Mouse (Mus musculus) common myeloid progenitor, adult 5-6 weeks (primary cell): ENCODE results near the gene Cox7a2l. TPM values are rescaled to one million over a fixed set of nuclear protein-coding genes. Genes with fewer than 3 reads are reported as not detected.

Source experiments
- ATAC-seq: replicated peaks from 2 replicates; pipeline ENCODE4 v1.8.0; 2016; ENCODE audit warnings: low read depth, mild to moderate bottlenecking, moderate TSS enrichment, inconsistent platforms; ENCODE audit not compliant: poor library complexity, severe bottlenecking
- total RNA-seq: library from RNA; stranded (forward); fragments of 200-1000, 187-1606 nt; gene quantifications from 2 replicates; pipeline ENCODE4 v1.2.3, GENCODE M21; 2017

The Cox7a2l gene
- total RNA-seq, result 201 and 267 TPM in 2 replicates

DNA sequence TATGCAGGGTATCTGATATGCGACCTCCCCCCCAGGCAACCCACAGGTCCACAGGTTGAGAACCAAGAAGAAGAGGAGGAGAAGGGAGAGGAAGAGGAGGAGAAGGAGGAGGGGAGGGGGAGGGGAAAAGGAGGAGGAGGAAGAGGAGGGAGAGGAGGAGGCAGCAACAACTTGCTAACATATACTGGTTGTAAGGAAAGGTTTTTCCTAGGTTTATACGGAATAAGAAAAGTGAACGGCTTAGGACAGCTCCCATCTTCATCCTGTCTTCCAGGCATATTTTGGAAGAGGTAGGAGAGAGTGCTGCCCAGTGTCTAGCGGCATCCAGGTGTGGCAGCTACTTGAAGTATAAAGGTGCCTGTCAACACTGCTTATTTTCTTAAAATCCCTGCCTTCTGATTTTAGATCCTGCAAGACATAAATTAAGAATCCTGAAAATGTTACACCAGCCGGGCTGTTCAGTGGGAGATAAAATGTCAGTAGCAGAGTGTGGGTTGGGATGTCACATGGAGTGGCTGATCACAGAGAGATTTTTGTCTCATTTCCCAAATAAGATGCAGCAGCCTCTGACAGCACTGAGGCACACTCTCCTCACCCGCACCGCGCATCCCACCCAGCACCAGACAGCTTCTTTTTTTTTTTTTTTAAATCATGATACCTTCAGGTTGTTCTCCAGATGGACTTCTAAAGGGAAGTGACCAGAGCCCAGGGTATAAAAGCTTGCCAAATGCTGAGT lies at the start of gene Cox7a2l:
Gene Cox7a2l (minus strand): TSS at position 51 of the 736 bp plus-strand sequence.
- ATAC-seq, result no peak

DNA sequence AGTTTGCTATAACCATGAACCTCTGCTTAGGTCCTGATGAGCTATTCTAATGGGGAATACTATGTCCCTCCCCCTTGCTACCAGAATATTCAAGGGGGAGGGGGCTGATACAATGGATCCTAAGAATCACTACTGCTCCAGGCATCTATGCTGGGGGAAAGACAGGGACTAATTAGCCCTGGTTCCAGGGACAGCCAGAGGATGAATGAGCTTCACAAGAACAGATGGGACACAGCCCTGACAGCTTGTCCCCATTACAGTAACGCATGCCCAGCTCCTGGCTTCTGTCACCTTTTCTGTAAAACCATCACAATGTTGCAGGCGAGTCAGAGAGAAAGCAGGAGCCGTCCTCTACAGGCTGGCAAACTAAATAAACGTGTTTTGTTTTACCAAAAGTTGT lies 48.4 kb upstream of the Cox7a2l start:
- ATAC-seq, result no peak

DNA sequence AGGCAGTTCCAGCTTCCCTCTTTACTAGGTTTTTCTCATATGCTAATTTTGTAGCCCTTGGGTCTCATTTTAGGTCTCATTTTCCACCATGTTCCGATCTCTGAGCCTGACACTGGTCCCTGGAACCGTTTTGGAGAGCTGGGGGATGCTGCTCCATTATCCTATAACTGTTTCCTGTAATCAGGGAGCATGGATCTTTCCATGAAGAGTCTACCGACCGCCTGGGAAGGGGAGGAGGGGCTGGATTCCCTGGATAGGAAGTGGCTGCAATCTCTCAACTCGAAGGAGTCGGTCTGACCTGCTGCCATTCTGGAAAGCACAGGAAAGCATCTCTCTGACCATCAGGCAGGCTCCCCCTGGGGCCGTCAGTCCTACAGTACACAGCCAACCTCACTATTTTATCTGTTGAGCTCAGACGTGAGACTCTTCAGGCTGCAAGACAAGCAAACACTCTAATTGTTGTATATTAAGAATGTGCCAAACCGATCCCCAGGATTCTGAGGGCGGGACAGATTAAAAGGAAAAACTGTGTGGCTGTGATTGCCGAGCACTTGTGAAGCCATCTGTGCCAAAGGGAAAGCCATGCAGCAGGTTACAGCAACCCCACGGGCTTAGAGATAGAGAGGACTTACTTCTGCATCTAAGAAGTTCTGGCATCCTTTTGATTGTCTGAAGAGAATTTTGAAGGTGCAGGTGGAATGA lies 47.1 kb upstream of the Cox7a2l start:
- no peak for ATAC-seq

DNA sequence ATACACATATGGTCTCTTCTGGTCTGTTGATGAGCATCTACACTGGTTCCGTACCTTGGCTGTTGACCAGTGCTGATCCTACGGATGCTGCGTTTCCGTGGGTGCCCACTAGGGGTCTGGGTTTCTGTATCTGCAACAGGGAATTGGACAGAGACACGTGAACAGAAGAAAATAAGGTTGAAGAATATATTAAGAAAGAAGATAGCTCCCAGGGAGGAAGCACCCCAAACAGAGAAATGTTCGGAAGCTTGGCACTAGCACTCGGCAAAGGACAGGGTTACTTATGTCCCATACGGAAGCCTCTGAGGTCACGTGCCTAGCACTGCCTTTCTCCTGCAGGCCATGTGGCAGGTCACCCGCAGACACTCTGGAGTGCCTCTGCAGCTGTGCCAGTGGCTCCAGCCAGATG lies 46.6 kb upstream of the Cox7a2l start:
- peak; percentile 85 for ATAC-seq

DNA sequence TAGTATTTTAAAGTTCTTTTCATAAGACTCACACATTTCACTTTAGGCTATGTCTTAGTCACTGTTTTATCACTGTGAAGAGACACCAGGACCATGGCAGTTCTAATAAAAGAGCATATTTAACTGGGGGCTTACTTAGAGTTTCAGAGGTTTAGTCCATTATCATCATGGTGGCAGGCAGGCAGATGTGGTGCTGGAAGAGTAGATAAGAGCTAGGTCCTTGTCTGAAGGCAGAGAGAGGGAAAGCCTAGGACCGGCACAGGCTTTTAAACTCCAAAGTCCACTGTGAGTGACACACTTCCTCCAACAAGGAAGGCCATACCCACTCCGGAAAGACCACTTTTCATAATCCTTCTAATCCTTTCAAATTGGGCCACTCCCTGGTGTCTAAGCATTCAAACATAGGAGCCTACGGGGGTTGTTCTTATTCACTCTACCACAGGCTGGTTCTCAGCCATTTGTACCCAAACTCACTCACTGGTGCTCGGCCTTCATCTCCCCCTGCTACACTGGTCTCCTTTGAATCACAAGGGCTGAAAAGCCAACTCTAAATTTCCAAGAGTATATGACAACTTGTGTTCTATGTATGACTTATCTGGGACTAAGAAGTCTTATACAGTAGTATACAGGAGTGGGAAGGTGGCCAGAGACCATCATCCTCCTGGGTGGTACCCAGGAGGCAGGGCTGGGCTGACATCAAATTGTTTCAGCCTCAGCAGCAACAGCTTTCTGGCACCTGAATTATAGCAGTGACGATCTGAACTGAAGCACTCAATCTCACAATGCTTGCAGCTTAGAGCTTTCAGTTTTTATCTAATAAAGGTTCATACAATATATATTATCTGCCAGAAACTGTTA lies 45.3 kb upstream of the Cox7a2l start:
- peak; percentile 56 for ATAC-seq

DNA sequence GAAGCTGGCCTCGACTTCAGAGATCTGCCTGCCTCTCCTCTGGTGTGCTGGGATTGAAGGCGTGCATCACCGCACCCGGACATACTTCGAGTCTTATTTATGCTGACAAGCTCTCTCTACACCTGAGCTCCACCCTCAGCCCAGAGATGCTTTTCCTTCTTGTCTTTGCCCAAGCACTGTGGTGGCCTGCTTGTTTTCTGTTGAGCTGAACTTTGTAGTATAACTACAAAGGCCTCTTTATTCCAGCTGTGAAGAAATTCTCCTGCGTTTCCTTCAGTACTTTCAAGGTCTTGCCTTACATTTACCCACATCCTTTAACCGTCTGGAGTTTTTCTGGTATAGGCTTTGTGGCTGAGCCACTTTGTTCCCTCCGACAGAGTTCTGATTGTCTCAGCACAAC lies 42.0 kb upstream of the Cox7a2l start:
- no peak for ATAC-seq

DNA sequence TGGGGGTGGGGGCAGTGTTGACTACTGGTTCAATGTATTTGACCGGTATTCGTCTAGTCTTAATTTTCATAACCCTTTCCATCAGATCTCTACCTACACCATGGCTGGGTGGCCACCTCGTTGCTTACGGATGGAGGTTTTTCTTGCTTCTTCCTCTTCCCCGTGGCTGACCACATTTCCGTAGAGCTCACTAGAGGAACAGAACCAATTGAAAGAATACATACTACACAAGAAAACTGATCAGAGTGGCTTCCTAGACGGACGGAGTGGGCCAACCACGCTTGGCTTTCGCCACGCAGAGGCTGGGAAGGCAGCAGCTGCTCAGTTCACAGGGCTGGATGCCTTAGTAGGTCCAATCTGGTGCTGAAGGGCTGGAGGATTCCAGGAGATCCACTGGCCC lies 38.7 kb upstream of the Cox7a2l start:
- 0 out of 2 replicates have a peak, but pooled peaks have one; percentile 50 for ATAC-seq

DNA sequence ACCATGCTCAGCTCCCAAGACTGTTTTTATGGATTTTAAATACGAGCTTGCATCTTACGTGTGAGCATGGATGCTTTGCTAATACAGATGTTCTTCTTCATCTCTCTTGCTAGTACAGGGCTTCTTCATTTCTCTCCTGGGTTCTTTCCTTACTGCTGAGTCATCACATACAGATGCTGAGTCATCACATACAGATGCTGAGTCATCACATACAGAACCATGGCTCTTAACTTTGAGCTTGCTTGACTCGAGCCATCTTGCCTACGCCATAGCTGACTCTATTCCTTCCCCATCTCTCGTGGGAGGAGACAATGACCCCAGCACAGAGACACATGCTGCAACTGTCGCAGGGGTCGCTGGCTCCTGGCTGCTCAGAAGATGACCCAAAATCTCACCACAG lies 37.9 kb upstream of the Cox7a2l start:
- no peak for ATAC-seq

DNA sequence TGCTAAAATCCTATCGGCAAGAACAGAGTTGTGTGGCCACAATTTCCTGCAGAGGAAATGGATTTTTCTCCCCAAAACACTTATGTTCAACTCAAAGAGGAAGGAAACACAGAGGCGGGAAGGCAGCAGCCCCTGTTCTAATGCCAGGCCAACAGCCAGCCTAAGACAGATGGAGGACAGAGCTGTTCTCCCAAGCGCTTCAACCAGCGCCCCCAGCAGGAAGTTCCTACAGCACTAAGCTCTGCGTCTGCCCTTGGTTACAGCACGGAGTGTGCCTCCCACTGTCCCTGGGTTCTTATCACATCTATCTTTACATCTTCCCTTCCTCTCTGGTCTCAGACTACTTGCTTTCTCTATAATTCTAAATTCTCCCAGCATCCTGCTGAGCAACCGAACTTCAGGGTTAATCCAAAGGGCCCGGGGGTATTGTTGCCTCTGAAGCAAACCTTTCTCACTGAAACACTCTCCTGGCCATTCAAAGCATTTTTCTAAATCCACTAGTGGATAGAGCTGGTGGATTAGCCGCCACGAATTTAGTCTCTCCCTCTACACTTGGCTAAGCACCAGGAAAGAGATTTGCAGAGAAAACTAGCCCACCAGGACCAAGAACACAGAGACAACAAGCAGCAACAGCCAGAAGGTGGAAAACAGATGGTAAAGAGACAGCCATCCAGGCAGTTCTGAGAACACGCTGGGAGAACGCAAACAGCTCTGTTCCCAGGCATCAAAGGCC lies 31.5 kb upstream of the Cox7a2l start:
- peak; percentile 88 for ATAC-seq

DNA sequence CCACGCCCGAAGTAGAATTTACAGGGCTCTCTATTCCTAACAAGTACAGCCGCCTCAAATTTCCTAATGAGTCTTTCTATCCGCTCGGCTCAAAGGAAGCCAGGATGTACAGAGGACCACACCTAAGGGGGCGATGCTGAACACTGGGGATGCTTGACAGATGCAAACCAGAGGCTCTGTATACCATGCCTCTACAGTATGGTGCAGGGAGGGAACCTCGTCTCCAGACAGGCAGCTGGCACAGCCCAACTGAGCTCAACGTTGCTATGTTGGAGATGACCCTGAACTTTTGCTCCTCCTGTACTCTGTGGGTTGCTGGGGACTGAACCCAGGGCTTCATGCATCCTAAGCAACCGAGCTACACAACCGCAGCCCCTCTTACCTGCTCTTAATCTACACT lies 30.0 kb upstream of the Cox7a2l start:
- ATAC-seq, result no peak

DNA sequence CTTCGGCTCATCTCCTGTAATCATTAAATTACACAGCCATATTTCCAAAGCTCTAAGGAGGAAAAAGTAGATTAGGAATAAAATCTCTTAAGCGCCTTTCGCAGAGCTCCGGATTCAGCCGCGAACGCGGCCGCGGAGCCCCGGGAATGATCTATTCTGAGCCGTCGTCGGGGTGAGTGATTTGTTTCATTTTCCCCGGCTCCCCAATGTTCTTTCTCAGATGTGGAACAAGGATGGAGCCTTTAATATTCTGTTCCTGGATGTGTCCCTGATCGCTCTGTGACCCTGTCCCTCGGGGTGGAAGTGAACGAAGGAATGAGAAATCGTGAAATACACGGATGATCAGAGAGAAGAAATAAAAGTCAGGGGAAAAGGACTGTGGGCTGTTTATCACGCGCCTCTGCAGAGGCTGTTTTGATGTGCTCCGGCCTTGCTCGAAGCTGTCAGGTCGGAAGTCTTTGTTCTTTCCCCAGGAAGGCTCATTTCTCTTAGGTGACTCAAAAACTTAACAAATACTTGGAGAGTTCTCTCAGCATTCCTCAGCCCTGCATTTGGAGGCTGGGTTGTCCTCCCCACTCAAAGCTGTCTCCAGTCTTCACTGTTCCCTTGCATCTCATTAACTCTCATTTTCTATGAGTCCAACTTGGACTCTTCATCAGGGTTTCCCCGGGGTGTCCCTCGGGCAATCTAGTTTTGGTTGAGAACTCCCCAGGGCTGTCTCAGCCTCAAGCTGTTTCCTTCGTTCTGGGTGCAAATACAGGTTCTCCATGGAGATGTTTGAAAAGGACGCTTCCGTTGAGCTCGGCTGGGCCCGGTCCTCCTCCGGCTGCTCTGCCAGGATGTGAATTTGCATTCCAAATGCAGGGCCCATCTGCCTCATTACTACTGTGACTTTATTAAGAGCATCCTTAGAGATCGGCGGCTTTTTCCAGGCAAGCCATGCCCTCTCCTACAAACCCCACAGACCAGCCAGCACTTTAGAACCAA lies 28.9 kb upstream of the Cox7a2l start:
- ATAC-seq, result no peak

DNA sequence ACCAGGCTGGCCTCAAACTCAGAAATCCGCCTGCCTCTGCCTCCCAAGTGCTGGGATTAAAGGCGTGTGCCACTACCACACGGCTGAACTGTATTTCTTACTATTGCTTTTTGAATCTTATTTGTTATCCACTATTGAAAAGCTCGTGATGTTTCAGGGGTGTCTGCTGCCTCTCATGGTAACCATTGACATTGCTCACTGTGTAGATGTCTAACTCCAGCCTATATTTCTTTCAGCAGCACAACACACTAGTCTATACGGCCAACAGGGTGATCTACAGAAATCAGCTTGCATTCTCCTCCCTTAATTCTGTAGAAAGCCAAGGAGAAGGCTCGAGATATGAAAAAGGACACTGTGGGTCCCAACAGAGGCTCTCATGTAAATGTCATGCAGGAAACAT lies 28.1 kb upstream of the Cox7a2l start:
- no peak for ATAC-seq

DNA sequence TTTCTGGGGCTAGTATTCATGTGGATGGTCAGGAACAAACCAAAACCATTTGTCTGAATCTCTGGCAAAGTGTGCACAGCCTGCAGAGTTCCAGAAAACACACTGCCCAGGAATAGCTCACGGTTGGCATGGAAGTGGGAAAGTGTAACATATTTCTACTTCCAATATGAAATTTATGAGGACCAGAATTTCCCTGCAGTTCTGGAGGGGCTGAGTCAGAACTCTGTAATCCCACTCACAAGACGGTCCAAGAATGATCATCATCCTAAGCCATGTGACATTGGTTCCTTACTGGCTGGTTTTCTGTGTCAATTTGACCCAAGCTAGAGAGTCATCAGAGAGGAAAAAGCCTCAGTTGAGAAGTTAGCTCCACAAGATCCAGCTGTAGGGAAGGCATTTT lies 25.3 kb upstream of the Cox7a2l start:
- no peak for ATAC-seq

DNA sequence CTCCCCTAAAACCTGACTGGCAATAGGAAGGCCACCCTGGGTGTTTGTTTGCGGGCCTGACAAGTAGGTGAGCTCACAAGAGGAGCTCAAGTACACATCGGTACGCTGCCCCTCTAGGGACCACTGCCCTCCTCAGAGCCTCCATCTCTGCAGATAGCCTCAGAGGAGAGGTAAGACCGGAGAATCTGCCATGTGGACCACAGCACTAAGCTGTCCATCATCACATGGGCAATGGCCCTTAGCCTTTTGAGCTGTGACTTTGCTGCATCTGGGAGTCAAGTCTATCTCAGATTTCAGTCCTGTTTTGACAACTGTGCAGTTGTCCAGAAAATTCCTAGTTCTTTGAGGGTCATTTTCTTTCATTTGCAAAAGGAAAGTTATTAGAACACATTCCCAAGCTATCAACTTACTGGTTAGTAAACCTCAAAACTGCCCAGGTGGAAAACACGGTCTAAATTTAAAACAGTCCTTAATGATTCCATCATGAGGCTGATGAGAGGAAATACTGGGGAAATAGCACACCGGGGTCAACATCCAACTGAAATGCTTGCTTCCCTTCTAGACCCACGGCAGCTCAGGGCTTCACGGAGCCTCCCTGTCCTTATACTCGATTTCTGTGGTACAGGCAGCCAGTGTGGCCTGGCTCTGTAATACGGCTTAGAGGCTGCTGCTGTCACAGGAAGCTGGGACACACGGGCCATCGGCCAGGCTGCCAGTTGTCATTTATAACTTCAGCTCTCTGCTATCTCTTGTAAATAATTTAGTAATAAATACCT lies 22.3 kb upstream of the Cox7a2l start:
- no peak for ATAC-seq

DNA sequence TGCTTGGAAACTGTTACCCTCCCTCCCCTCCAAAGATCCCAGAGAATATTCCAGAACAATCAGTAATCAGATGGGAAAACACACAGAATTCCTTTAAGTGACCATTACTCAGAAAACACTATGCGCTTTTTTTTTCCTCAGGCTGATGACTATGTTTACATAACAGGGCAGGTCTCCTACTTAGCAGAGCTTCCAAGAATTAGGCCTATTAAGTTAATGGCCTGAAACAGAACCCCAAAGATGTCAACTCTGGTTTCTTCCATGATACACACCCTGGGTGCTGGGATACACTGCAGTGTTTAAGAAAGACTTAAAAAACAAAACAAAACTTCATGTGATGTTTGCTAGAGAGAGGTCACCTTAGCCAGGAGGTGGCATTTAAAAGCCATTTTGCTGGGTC lies 21.6 kb upstream of the Cox7a2l start:
- ATAC-seq, result no peak

DNA sequence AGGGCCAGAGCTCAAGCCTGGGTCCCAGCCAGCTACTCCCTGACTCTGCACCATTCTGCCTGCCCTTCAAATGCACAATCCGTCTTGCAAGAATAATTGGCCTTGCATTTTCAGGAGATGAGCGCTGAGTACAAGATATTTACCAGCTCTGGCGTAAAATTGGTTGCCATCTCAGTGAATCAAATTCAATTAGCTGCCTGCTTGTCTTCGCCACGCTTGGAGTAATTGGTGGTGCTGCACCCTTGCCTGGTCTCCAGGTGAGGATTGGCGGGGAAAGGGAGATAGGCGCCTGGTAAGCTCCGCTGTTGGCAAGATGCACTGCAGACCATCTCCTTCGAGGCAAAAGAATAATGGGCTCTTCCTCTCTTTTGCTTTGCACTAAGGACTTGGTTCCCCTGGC lies 21.0 kb upstream of the Cox7a2l start:
- no peak for ATAC-seq

DNA sequence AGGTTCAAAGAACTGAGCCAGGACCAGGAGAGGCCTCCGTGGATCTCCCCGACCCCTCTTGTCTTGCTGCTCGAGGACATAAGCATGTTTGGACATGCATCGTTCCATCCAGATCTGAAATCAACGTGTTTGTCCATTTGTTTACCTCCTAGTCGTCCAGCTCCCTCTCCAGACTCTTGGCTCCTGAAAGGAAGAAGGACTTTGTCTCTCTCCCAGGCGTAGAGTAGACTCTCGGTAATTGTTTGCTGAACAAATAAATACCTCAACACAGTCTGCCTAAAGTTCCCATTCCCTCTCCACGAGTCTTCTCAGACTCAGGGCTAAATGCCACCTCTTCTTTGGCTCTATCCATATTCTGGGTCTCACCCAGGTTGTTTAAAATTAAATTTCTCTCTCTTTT lies 16.0 kb upstream of the Cox7a2l start:
- no peak for ATAC-seq

DNA sequence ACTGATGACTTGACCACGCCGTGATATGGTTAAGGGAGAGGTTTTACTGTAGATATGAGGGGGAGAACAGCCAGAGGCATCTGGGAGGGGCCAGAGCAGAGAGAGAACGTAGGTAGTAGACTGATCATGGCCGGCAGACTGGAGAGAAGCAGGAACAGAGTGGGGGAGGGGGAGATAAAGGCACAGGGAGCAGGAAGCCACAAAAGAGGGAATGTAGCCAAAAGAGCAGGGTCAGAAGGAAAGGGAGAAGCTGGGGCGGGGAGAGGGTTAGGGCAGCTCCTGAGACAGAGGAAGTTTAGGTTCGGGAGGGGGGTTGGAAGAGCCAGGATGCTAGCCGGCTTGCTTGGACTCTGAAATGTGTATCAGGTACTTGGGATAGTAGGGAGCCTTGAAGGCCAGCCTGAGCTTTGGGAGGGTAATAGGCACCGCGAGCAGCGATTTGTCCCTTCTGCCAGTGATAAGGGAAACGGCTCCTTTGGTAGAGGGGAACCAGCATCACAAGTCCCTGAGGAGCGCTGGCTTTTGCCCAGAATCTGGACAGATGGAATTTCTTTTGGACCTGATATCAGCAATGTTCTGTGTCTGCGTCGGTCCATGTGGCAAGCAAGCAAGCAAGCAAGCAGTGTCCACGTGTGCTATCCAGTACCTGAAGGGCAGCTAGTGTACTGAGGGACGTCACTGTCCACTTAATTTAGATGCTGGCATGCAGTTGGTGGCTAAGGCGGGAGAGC lies 10.7 kb upstream of the Cox7a2l start:
- peak; percentile 61 for ATAC-seq
